Mouse (Mus musculus): ENCODE results near the gene Arhgef16.

Gene Arhgef16

DNA sequence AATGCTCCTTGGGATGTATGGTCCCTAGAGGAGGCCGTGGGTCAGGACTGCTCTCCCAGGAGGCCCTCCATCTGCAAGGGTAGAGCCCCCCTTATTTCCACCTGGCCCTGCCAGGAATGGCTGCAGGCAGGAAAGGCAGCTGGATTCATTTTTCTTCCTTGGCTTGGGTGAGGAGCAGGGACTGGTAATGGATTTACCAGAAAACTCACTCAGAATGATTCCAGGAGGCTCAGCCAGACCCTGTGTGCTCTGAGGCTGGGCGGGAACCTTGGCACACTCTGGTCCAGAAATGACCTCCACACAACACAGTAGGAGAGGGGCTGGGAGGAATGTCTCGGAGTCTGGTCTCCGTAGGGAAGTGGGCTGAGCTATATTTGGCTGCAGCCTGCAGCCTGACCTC lies 69.2 kb downstream of the Arhgef16 start:
- DNase-seq (ENCODE audit: extremely low read depth, insufficient read length, low spot score) = no peak

DNA sequence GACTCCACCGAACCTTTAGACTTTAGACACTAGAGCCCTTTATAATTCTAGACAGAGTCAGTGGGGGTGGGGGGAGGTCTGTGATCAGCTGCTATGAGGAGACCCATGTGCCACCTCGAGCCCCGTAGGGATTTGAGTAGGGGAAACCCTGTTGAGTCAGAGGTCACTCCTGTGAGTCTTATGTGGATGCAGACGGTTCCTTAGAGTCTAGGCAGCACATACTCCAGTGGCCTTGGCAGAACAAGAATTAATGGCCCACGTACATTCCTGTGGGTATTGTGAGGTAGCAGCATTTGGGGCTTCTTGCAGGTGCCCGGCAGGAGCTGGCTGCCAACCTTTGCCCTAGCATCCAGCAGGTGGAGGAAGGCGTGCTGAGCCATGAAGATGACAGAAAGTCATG lies 70.1 kb downstream of the Arhgef16 start:
- no peak for DNase-seq (ENCODE audit: extremely low read depth, insufficient read length, low spot score)

DNA sequence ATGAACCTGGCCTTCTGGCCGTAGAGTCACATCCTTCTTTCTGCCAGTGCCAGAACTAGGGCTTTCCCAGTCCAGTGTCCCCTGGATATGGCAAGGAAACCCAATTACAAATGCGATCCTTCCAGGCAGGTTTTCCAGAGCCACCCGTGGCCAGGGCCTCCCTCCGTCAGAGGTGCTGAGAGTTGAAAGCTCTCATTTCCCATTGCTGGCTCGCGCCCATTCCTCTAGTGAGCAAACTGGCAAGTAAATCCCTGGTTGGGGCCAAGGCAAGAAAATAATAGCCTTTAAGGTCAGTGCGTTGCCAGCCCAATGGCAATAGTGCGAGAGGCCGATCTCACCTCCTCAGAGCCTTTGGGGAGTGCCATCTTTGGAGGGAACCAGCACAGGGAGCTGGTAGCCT lies 71.9 kb downstream of the Arhgef16 start:
- DNase-seq (ENCODE audit: extremely low read depth, insufficient read length, low spot score) = no peak

Measured in 3134 (cell line).